Mouse (Mus musculus): ENCODE measurements around the gene Aplp2. TPM values are rescaled to one million over a fixed set of nuclear protein-coding genes. Genes with fewer than 3 reads are reported as not detected.

Aplp2 gene
- polyA plus RNA-seq, 1 experiment: 78.0 TPM

DNA sequence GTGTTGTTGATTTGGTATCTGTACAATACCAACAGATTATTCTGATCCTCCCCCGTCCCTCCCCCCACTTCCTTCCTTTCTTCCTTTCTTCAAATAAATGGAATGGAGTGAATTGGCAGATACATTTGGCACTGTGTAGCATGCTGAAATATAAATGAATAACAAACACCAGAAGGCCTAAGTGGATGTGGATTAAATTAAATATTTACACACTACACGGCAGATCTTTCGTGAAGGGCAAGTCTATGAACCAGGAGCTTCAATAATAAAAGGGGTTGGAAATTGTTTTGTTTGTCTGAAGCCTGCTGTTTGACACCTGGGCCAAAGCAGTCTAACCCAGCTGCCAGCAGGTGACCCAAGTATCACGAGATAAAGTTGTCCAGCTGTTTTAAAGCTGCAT lies 23.4 kb upstream of the Aplp2 start:
- TF ChIP-seq CTCF (IDR thresholded peaks at IDR 0.05; ENCODE audit: extremely low read depth, insufficient read depth, insufficient read length, insufficient replicate concordance) (no peak), POLR2A (IDR thresholded peaks at IDR 0.05; ENCODE audit: low read depth, low read length) (no peak)
- Histone ChIP-seq H3K27ac (ENCODE audit: insufficient read depth, low read length) (no peak overlapping the region), H3K4me1 (ENCODE audit: control insufficient read depth, insufficient read depth, insufficient read length) (no peaks in the 10 kb centered on the region), H3K27me3 (ENCODE audit: control insufficient read depth, insufficient read depth, low read length) (no peaks in the 10 kb centered on the region), H3K4me3 (ENCODE audit: extremely low read depth, insufficient read depth, insufficient read length) (no peak overlapping the region), H3K36me3 (ENCODE audit: control insufficient read depth, insufficient read depth, low read length) (no peaks in the 10 kb centered on the region)
- DNase-seq (ENCODE audit: low read depth in 1 of 2, low spot score in 2 of 2): no peak
- whole genome bisulfite sequencing: 56% methylated on average over 4 of the region's 4 CpGs

- 85% methylated on average over 8 of the region's 8 CpGs for WGBS
- no peaks in the 10 kb centered on the region for H3K36me3 ChIP-seq (ENCODE audit: control insufficient read depth, insufficient read depth, low read length)
- no peak overlapping the region for H3K27ac ChIP-seq (ENCODE audit: insufficient read depth, low read length)
- DNase-seq (ENCODE audit: low read depth in 1 of 2, low spot score in 2 of 2): no peak
- no peak for TF ChIP-seq POLR2A (IDR thresholded peaks at IDR 0.05; ENCODE audit: low read depth, low read length)
- no peak for TF ChIP-seq CTCF (IDR thresholded peaks at IDR 0.05; ENCODE audit: extremely low read depth, insufficient read depth, insufficient read length, insufficient replicate concordance)
- H3K4me1 ChIP-seq (ENCODE audit: control insufficient read depth, insufficient read depth, insufficient read length): no peaks in the 10 kb centered on the region
- no peak overlapping the region for H3K4me3 ChIP-seq (ENCODE audit: extremely low read depth, insufficient read depth, insufficient read length)
- H3K27me3 ChIP-seq (ENCODE audit: control insufficient read depth, insufficient read depth, low read length): no peaks in the 10 kb centered on the region
These were observed 14.9 kb upstream of the Aplp2 start for GRCm38 (mm10) chr9:31226541-31226940.

DNA sequence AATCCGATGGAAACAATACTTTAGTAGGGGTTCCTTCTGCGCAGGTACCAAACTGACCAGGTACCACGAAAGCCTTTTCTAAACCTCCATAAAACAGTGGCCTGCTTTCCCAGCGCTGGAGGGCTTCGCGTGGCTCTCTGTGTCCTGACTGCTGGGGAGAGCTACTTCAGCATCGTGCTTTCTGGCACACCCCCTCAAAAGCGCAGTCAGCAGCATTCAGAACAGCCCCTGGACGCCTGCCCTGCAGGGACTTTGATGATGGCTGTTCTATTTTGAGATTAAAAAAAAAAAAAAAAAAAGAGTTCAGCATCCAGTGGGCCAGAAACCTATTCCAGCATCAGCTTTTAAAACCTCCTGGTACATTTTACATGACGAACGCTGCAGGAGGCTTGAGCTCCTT lies 14.2 kb upstream of the Aplp2 start:
- TF ChIP-seq CTCF (IDR thresholded peaks at IDR 0.05; ENCODE audit: extremely low read depth, insufficient read depth, insufficient read length, insufficient replicate concordance): no peak
- no peak for TF ChIP-seq POLR2A (IDR thresholded peaks at IDR 0.05; ENCODE audit: low read depth, low read length)
- no peak overlapping the region for H3K27ac ChIP-seq (ENCODE audit: insufficient read depth, low read length)
- WGBS: 87% methylated on average over 11 of the region's 11 CpGs

DNA sequence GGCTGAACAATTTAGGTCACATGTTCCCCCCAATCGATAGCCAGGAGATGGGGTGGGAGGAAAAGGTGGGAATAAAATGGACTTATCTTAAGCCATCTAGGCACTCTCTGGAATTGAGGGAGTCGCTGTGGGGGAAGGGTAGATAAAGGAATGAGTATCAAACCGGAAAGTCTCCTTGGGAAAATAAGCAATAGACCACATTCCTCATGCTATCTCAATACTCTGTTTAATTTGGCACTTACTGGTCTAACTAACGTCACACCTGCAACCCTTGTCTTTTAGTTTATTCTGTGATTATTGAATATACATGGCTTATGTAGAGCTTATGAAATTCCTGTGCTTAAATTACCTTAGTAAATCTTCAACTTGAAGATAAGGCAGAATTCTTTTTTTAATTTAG lies 11.9 kb upstream of the Aplp2 start:
- TF ChIP-seq POLR2A (IDR thresholded peaks at IDR 0.05; ENCODE audit: low read depth, low read length) (no peak), CTCF (IDR thresholded peaks at IDR 0.05; ENCODE audit: extremely low read depth, insufficient read depth, insufficient read length, insufficient replicate concordance) (no peak)
- 86% methylated on average over 4 of the region's 4 CpGs for WGBS
- no peak for DNase-seq (ENCODE audit: low read depth in 1 of 2, low spot score in 2 of 2)
- no peaks in the 10 kb centered on the region for H3K4me1 ChIP-seq (ENCODE audit: control insufficient read depth, insufficient read depth, insufficient read length)
- H3K4me3 ChIP-seq (ENCODE audit: extremely low read depth, insufficient read depth, insufficient read length): no peak overlapping the region
- no peak overlapping the region for H3K27ac ChIP-seq (ENCODE audit: insufficient read depth, low read length)
- no peaks in the 10 kb centered on the region for H3K36me3 ChIP-seq (ENCODE audit: control insufficient read depth, insufficient read depth, low read length)
- H3K27me3 ChIP-seq (ENCODE audit: control insufficient read depth, insufficient read depth, low read length): no peaks in the 10 kb centered on the region

More for the DNA sequence above, 14.2 kb upstream of the Aplp2 start:
- Histone ChIP-seq H3K4me3 (ENCODE audit: extremely low read depth, insufficient read depth, insufficient read length) (no peak overlapping the region), H3K27me3 (ENCODE audit: control insufficient read depth, insufficient read depth, low read length) (no peaks in the 10 kb centered on the region), H3K36me3 (ENCODE audit: control insufficient read depth, insufficient read depth, low read length) (no peaks in the 10 kb centered on the region), H3K4me1 (ENCODE audit: control insufficient read depth, insufficient read depth, insufficient read length) (no peaks in the 10 kb centered on the region)
- DNase-seq (ENCODE audit: low read depth in 1 of 2, low spot score in 2 of 2): no peak

- Histone ChIP-seq H3K4me3 (ENCODE audit: extremely low read depth, insufficient read depth, insufficient read length) (no peak overlapping the region), H3K36me3 (ENCODE audit: control insufficient read depth, insufficient read depth, low read length) (no peaks in the 10 kb centered on the region), H3K27ac (ENCODE audit: insufficient read depth, low read length) (no peak overlapping the region), H3K27me3 (ENCODE audit: control insufficient read depth, insufficient read depth, low read length) (0 out of 2 replicates have a peak, but pooled peaks cover 1% of the 10 kb centered on the region), H3K4me1 (ENCODE audit: control insufficient read depth, insufficient read depth, insufficient read length) (no peaks in the 10 kb centered on the region)
- WGBS: 66% methylated on average over 10 of the region's 10 CpGs
- TF ChIP-seq CTCF (IDR thresholded peaks at IDR 0.05; ENCODE audit: extremely low read depth, insufficient read depth, insufficient read length, insufficient replicate concordance) (no peak), POLR2A (IDR thresholded peaks at IDR 0.05; ENCODE audit: low read depth, low read length) (no peak)
- DNase-seq (ENCODE audit: low read depth in 1 of 2, low spot score in 2 of 2): no peak
These were observed 9.6 kb upstream of the Aplp2 start for GRCm38 (mm10) chr9:31221170-31221569.

GRCm38 (mm10) chr9:31217631-31218380 lies 6.2 kb upstream of the Aplp2 start:
- Histone ChIP-seq H3K27ac (ENCODE audit: insufficient read depth, low read length) (no peak overlapping the region), H3K4me3 (ENCODE audit: extremely low read depth, insufficient read depth, insufficient read length) (no peak overlapping the region), H3K27me3 (ENCODE audit: control insufficient read depth, insufficient read depth, low read length) (0 out of 2 replicates have a peak, but pooled peaks cover 1% of the 10 kb centered on the region), H3K4me1 (ENCODE audit: control insufficient read depth, insufficient read depth, insufficient read length) (no peaks in the 10 kb centered on the region), H3K36me3 (ENCODE audit: control insufficient read depth, insufficient read depth, low read length) (no peaks in the 10 kb centered on the region)
- TF ChIP-seq POLR2A (IDR thresholded peaks at IDR 0.05; ENCODE audit: low read depth, low read length): no peak
- no peak for TF ChIP-seq CTCF (IDR thresholded peaks at IDR 0.05; ENCODE audit: extremely low read depth, insufficient read depth, insufficient read length, insufficient replicate concordance)
- 68% methylated on average over 7 of the region's 7 CpGs for WGBS
- no peak for DNase-seq (ENCODE audit: low read depth in 1 of 2, low spot score in 2 of 2)

- no peak for DNase-seq (ENCODE audit: low read depth in 1 of 2, low spot score in 2 of 2)
These were observed 939 bp upstream of the Aplp2 start for GRCm38 (mm10) chr9:31212500-31213008.

More at GRCm38 (mm10) chr9:31212500-31213008, 939 bp upstream of the Aplp2 start:
- Histone ChIP-seq H3K27me3 (ENCODE audit: control insufficient read depth, insufficient read depth, low read length) (peaks cover 7% of the 10 kb centered on the region), H3K36me3 (ENCODE audit: control insufficient read depth, insufficient read depth, low read length) (no peaks in the 10 kb centered on the region), H3K4me1 (ENCODE audit: control insufficient read depth, insufficient read depth, insufficient read length) (peaks cover 6% of the 10 kb centered on the region), H3K4me3 (ENCODE audit: extremely low read depth, insufficient read depth, insufficient read length) (peak overlapping the region; percentile 56), H3K27ac (ENCODE audit: insufficient read depth, low read length) (no peak overlapping the region)
- WGBS: 58% methylated on average over 12 of the region's 12 CpGs
- TF ChIP-seq POLR2A (IDR thresholded peaks at IDR 0.05; ENCODE audit: low read depth, low read length) (no peak), CTCF (IDR thresholded peaks at IDR 0.05; ENCODE audit: extremely low read depth, insufficient read depth, insufficient read length, insufficient replicate concordance) (no peak)

Measured in spleen, adult 2 months (tissue).